Mouse (Mus musculus): ENCODE data around the gene Npas3.

Gene Npas3

GRCm38 (mm10) chr12:53698483-53699227, 450.2 kb downstream of the Npas3 start:
- DNase-seq = no peak

DNA sequence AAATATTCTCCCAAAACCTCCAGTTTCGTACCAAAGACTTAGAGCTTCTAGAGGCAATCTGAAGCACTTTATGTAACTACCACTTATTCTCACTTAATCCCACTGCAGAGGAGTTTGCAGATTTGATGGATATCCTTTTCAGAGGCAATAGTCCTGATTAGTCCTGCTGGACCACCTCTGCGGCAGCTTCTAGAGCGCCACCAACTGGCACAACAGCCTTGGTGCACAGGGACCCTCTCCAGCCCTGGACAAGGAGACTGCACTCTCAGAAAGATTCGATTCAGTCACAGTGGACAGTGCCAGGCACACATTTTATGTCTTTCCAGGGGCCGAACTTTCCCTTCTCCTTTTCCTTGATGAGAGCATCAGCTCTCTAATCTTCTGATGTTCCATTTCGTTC, 471.4 kb downstream of the Npas3 start:
- DNase-seq = peak in 1 of 2 experiments; percentile 7

DNA sequence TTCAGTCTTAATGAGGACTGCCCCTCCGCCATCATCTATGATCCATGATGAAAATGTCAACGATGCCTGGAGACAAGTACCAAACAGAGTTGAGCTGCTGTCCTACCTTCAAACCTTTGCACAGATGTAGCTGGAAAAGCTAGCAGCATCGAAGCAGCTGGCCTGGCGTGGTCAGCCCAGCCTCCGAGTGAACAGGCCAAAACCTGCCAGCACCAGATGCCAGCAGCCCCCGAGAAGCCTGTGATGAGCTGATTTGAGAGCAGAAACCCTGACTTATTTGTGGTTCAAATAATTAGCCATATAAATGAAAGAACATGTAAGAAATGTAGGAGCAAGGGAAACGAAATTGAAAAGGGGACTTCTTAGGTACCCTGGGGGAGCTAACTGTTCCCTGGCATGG, 473.7 kb downstream of the Npas3 start:
- DNase-seq = no peak

DNA sequence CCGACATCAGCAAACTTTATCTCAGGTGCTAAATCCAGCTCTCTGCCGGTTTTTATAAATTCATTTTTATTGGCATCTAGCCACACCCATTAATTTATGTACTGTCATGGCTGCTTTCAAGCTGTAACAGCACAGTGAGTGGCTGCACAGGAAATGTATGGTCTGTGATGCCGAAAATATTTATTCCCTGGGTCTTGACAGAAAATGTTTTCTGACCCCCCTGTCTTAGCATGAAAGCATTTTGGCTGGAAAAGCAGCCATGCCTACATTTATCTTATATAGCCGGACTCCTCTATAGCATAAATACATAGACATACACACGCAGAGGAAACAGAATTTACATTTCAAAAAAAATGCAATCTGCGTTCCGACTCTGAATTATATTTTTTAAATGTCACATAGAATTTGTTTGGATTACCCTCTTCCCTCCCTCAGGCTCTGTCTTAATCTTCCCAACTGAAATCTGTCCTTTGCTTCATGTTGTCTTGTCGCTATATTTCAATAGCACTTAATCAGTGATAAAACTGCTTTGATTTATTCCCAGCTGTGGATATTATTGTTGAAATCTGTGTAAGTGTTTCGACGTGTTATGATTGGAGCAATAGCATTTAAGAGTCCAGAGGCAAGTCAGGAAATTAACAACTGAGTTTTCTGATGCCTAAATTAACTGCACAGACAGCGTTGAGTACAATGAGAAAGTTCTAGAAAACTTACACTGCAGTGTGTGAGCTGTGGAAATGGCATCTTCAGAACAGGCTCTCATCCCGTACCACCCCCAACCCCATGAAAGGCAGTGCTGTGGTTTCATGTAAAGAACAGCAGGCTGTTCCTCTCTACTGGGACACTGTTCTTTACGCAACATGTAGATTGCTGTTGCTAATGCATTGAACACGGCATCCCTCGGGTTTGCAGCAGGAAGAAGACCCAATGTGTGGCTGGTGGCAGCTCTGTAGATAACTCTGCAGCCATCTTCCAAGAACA, 474.5 kb downstream of the Npas3 start:
- no peak for DNase-seq

DNA sequence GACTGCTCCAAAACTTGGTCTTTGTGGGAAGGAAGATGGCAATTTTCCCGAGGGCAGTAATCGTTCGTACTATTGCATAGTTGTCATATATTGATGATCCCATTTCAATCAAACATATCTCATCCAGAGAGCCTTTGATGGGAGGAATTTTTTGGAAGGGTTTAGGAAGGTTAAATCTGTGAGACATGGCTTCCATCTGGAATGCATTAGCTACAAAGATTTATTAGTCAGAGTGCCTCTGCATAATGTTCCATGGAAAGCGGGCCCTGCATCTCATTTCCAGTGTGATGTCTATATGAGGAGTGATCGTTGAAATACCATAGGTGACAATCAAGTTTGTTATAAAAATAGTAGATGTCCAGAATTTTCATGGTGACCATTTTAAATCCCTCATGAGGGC, 480.8 kb downstream of the Npas3 start:
- DNase-seq = no peak

- DNase-seq = no peak
Observed at GRCm38 (mm10) chr12:53738549-53739292, 490.2 kb downstream of the Npas3 start.

- no peak for DNase-seq
Observed at GRCm38 (mm10) chr12:53746653-53747052, 498.2 kb downstream of the Npas3 start.

DNA sequence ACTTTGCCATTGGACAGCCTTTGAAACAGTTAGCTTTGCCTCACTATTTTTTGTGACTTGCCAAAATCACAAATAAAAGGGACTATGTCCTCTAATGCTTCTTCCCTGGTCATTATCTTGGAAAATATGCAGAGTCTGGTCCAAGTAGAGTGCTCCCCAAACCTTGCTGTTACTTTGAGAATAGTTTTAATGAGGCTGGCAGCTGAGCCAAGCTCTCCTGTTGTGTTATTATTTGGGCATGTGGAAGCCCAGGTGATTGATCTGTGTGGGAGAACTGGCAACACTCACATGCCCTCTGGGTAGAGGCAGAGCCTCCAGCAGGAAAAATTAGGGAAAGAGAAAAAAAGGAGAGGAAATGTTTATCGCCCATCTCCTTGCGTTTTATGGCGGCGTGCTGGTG, 500.9 kb downstream of the Npas3 start:
- no peak for DNase-seq

GRCm38 (mm10) chr12:53752281-53753072, 504.0 kb downstream of the Npas3 start:
- no peak for DNase-seq

- no peak for DNase-seq
Observed at GRCm38 (mm10) chr12:53753368-53753937, 505.0 kb downstream of the Npas3 start.

- no peak for DNase-seq
Observed at GRCm38 (mm10) chr12:53754236-53754635, 505.8 kb downstream of the Npas3 start.

DNA sequence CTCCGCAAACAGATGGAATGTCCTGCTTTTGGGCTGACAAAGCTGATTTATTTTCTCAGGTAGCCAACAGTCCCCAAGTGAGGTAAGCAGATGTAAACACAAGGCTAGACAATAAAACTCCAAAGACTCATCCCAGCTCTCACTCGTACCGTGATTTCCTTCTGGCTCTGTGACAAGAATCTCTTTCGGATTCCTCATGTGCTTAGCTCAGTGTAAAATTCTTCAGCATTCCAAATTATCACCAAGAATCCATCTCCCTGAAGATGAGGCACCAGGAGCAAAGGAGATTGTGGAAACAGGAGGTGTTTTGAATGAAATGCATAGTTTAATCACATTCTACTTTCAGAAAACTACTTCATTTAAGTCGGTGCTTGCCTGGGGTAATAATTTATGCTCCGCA, 509.2 kb downstream of the Npas3 start:
- DNase-seq = no peak

DNA sequence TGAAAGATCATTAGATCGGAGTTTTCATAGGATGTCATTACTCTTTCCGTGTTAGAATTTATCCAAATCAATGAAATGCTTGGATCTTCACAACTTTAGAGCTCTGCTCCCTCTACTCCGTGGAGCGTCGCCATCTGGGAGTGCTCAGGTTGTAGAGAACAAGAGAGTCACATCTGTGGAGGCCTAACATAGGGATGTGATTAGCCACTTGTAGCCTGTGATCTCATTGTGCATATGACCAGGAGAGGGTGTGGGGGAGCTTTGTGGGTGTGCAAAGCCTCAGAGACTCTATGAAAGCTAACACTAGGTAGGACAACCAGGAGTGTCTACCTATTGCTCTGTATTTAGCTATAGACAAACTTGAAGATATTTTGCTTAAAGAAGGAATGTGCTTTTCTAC, 509.9 kb downstream of the Npas3 start:
- DNase-seq = no peak

GRCm38 (mm10) chr12:53764143-53764542, 515.7 kb downstream of the Npas3 start:
- no peak for DNase-seq

- DNase-seq = no peak
Observed at GRCm38 (mm10) chr12:53768392-53768791, 519.9 kb downstream of the Npas3 start.

GRCm38 (mm10) chr12:53771394-53771936, 523.0 kb downstream of the Npas3 start:
- DNase-seq = no peak

- DNase-seq = no peak
Observed at GRCm38 (mm10) chr12:53781850-53782552, 533.5 kb downstream of the Npas3 start.

- no peak for DNase-seq
Observed at GRCm38 (mm10) chr12:53789501-53789900, 541.0 kb downstream of the Npas3 start.

DNA sequence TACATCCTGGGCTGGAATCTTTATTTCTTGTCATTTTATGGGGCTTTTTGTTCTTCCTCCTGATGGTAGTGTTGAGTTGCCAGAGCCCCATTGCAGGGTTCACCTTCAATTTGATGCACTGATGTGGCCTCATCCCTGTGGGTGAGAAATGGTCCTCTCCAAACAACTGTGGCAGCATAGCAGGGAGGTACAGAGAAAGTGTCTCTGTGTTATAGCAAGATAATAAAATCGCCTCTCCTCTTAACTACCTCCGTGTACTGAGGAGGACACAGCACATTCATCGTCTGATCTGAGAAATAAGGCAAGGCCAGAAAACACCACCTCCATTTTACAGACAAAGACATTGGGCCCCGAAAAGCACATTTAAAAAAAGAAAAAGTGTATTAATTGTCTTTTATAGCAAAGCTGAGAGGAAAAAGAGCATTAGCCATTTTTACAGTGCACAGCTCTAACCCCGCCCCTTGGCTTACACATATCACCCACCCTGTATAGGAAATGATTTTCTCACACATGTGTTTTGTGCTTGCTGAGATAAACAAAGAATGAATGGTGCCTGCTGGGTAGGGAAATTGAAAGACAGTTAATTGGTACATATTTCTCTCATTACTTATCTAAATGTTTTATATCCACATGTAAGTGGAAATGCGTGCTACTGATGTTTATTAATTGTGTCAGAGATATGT, 546.4 kb downstream of the Npas3 start:
- DNase-seq = no peak

DNA sequence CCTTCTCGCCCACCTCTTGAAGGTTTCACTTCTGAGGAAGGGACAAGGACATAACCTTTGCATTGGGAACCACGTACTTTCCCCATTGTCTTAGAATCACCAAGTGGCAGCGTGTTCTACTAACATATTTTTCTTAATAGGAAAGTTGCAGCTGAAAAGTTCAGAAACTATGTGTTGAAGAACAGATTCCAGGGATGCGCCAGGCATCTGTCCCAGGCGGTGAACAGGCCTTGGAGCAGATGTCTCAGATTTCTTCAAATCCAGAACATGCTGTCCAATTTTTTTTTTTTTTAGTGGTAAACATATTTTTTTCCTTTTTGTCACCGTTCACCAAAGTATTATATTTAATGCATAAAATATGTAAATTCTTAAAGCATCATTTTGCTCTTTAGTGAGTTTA, 553.4 kb downstream of the Npas3 start:
- DNase-seq = no peak
